Mouse (Mus musculus): ENCODE results near the gene Tmprss6. TPM values are rescaled to one million over a fixed set of nuclear protein-coding genes. Genes with fewer than 3 reads are reported as not detected.

Tmprss6 gene
- total RNA-seq, 2 experiments from 2014 or later = 0.17 TPM; not detected in 1

- no peak for DNase-seq (ENCODE audit: low spot score)
These were observed 48.0 kb downstream of the Tmprss6 start for GRCm38 (mm10) chr15:78420395-78420794.

DNA sequence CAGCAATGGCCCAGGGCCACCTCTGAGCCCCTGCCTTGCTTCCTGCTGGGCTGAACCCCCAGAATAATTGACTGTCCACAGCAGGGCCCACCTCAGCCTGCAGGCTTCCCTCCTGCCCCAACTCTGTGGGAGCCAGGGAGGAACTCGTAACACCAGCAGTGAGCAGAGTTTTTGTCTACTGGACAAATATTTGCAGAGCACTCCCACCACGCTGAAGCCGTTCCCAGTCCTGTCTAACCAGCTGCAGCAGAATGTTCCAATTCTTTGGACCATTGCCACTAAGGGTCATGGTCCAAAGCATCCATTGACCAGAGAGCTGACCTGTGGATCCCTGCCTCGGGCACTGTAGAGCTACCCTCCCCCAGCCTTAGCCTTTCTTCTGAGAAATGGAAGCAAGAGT, 51.5 kb downstream of the Tmprss6 start:
- no peak for DNase-seq (ENCODE audit: low spot score)

DNA sequence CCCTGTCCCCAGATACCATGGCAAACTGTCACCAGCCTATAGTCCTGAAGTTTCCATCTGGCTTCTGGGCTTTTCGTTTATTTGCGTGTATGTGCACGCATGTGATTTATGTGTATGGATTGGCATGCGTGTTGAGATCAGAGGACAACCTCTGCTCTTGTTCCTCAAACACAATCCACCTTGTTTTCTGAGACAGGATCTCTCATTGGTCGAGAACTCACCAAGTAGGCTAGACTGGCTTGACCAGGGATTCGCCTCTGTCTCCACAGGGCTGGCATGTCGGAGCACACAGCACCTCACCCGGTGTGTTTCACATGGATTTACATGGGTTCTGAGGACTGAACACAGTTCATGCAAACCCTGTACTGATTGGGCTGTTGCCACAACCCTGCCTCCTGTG, 54.3 kb downstream of the Tmprss6 start:
- DNase-seq (ENCODE audit: low spot score) = no peak

DNA sequence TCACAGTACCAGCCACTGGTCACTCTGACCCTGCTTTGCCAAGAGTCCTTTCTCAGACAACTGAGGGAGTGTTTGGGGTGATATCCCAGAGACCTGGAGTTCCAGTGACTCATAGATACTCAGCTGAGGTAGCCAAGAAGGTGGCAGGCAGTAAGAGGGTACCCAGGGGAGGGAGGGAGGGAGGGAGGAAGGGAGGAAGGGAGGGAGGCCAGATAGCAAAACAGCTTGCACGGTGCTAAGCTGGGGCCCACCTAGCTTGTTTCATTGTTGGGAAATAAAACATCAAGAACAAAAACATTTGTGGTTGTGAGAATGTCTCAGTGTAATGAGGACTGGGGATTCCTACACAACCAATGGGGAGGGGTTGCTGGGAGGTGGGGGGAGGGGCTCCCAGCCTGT, 54.7 kb downstream of the Tmprss6 start:
- DNase-seq (ENCODE audit: low spot score) = no peak

DNA sequence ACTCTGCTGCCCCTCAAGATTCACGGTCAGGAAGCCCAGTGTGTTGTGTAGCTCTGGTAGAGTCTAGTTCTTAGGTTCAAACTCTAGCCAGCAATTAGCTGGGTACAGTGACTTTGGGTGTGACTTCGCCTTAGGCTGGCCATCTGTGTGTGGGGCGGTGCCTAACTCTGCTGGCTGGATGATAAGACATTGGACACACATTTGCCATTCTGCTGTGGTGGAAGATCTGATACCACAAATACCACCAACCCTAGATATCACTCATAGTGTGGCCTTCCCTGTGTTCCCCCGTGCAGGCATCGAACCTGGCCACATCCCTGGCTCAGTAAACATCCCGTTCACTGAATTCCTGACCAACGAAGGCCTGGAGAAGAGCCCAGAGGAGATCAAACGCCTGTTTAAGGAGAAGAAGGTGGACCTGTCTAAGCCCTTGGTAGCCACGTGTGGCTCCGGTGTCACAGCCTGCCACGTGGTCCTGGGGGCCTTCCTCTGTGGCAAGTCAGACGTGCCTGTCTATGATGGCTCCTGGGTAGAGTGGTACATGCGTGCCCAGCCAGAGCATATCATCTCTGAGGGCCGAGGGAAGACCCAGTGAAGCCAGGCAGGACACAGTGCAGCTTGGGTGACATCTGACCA, 55.2 kb downstream of the Tmprss6 start:
- DNase-seq (ENCODE audit: low spot score) = no peak

GRCm38 (mm10) chr15:78409570-78410052, 58.8 kb downstream of the Tmprss6 start:
- DNase-seq (ENCODE audit: low spot score) = no peak

- DNase-seq (ENCODE audit: low spot score) = peak; percentile 92
These were observed 62.0 kb downstream of the Tmprss6 start, which contains the start of gene Mpst for GRCm38 (mm10) chr15:78406293-78406934. Mpst (plus strand) TSS chr15:78406416.

DNA sequence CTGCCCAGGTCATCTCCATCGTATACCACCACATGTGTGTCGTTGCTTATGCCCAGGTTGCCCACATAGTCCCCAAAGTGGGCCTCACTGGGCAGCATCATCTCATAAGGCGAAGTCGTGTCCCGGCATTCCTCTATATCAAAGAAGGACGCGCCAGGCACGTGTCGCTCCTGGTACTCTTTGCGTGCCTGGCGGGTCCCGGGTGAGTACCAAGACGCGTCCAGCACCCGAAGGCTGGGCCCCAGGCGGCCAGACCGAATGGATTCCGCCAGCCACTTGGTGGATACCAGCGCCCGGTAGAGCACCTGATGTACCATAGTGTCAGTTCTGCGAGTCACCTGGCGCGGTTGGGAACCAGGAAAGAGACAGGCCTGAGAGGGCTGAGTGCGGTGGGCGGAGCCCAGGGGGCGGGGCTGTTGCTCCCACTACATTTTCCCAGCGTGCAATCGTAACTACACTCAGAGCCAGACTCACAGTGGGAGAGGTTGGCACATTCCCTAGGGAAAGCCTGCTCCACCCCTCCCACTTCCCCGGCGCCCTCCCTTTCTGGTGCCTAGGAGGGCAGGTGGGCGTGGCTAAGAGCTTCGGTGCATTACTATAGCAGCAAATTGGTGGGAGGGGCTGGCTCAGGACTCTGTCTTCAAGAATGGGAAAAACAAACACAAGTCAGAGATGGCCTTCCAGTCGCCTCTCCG, 62.8 kb downstream of the Tmprss6 start, which contains the start of gene Tst:
TSS of gene Tst (minus strand) at position 391 of the 695 bp plus-strand sequence.
- peak; percentile 85 for DNase-seq (ENCODE audit: low spot score)

GRCm38 (mm10) chr15:78405098-78405497, 63.3 kb downstream of the Tmprss6 start:
- DNase-seq (ENCODE audit: low spot score) = peak; percentile 13

DNA sequence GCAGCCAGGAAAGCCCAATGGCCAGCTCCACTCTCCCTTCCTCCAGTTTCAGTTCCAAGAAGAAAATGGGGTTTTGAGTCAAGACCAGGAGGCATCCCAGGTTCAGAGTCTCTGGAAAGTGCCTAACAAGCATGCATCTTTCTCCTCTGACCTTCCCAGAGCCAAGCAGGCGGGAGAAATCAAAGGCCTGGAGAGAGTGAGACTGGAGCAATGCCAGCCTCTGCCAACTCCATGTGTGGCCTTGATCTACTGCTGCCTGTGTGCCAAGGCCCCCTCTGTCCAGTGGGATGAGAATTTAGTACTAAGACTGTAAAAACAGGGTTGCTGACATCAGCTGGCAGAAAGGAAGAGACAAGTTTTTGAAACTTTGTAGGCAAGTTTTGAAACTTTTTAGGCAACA, 64.5 kb downstream of the Tmprss6 start:
- DNase-seq (ENCODE audit: low spot score) = peak; percentile 14

GRCm38 (mm10) chr15:78403301-78403741, 65.1 kb downstream of the Tmprss6 start:
- DNase-seq (ENCODE audit: low spot score) = no peak

GRCm38 (mm10) chr15:78402423-78402822, 66.0 kb downstream of the Tmprss6 start:
- no peak for DNase-seq (ENCODE audit: low spot score)

DNA sequence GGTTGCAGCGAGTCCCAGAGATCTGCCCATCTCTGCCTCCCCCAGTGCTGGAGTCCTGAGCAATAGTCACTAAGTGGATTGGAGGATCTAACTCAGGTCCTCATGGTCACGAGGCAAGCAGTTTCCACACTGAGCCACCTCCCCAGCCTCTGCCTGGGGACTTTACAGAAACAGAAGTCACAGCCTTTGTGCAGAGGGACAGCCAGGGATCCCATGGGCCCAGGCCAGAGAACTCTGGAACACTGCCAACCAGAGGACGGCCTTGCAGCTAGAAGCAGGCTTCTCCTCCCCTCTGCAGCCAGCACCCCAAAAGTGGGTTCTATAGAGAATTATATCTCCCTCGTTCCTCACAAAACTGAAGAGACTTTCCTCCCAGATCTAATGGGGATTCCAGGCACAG, 66.5 kb downstream of the Tmprss6 start:
- DNase-seq (ENCODE audit: low spot score) = peak; percentile 78

DNA sequence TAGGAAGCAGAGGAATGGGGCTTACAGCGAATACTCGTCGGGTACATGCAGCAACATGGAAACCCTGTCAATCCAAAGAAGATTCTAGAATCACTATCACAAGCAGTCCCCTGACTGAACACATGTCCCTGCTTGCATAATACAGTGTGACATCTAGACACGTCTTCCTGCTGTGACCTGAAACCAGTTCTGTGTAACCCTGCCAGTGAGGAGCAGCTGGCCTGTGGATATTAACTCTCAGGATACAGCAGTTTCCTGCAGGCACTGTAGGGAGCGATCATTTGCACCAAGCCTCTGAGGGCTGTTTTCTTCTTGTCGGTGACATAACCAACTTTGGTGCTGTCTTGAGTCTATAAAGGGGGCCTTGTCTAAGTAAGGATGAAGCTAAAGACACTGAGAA, 67.1 kb downstream of the Tmprss6 start:
- peak; percentile 64 for DNase-seq (ENCODE audit: low spot score)

- no peak for DNase-seq (ENCODE audit: low spot score)
These were observed 72.9 kb downstream of the Tmprss6 start, which contains the start of gene Tex33 for GRCm38 (mm10) chr15:78395478-78395962. Tex33 (minus strand) TSS chr15:78395912.

- DNase-seq (ENCODE audit: low spot score) = no peak
These were observed 77.6 kb downstream of the Tmprss6 start for GRCm38 (mm10) chr15:78390855-78391254.

Other genes starting within 250 kb of the Tmprss6 start
- under 1 TPM; 0.50 to 1.00 TPM for gene Ncf4, start 223.8 kb downstream of the Tmprss6 start, total RNA-seq (2021)
- 1 to 10 TPM in 1 of 2 experiments, under 1 TPM in 1; 0.82 to 1.2 TPM for gene Csf2rb2, start 162.9 kb downstream of the Tmprss6 start, total RNA-seq (2021)
- 1 to 10 TPM; 1.6 to 1.7 TPM for gene Csf2rb, start 142.9 kb downstream of the Tmprss6 start, total RNA-seq (2021)
- not detected for gene Tex33, start 72.7 kb downstream of the Tmprss6 start, total RNA-seq (2021)
- 10 to 100 TPM; 21.7 to 24.2 TPM for gene Tst, start 62.7 kb downstream of the Tmprss6 start, total RNA-seq (2021)
- 10 to 100 TPM; 56.5 to 65.3 TPM for gene Mpst, start 62.2 kb downstream of the Tmprss6 start, total RNA-seq (2021)
- gene Kctd17, start 40.1 kb downstream of the Tmprss6 start, total RNA-seq (2021) = 10 to 100 TPM in 1 of 2 experiments, 1 to 10 TPM in 1; 8.4 to 13.9 TPM
- not detected for gene Il2rb, start 26.6 kb upstream of the Tmprss6 start, total RNA-seq (2021)
- gene C1qtnf6, start 62.8 kb upstream of the Tmprss6 start, total RNA-seq (2021) = 1 to 10 TPM; 1.0 to 2.4 TPM
- not detected for gene Sstr3, start 76.1 kb upstream of the Tmprss6 start, total RNA-seq (2021)
- gene Rac2, start 104.1 kb upstream of the Tmprss6 start, total RNA-seq (2021) = 1 to 10 TPM in 1 of 2 experiments, under 1 TPM in 1; 0.96 to 1.8 TPM
- 1 to 10 TPM in 1 of 2 experiments, under 1 TPM in 1; 0.82 to 2.3 TPM for gene Cyth4, start 128.4 kb upstream of the Tmprss6 start, total RNA-seq (2021)